Mouse (Mus musculus) ES-E14 (cell line): ENCODE measurements around the gene Senp8. TPM values are rescaled to one million over a fixed set of nuclear protein-coding genes. Genes with fewer than 3 reads are reported as not detected.
A peak's percentile ranks its signal among the peaks of the same experiment; 100 is the strongest.
"Not testable (repeated sequence)": the region's sequence is repeated elsewhere in the genome, so short reads cannot be mapped to it uniquely, and the experiment has no call there.

Source experiments
- DNase-seq: peaks from one replicate; pipeline ENCODE4 v3.0.0-alpha.2; 2013; ENCODE audit warnings: low read depth, low spot score
- H3K27ac ChIP-seq: 2 replicates; pipeline ENCODE4 v1.5.1; 2012; ENCODE audit warnings: low read depth, mild to moderate bottlenecking, low read length, moderate library complexity, mixed read lengths; ENCODE audit not compliant: poor library complexity, insufficient read depth, severe bottlenecking
- H3K36me3 ChIP-seq: 2 replicates; pipeline ENCODE4 v1.6.1; 2012; ENCODE audit warnings: mild to moderate bottlenecking, low read length, moderate library complexity, mixed read lengths; ENCODE audit not compliant: control insufficient read depth, poor library complexity, insufficient read depth, severe bottlenecking
- H3K4me1 ChIP-seq, 2 experiments: fragments of 150-350 bp in 1 of 2; sonication (generic) in 1 of 2; 2 replicates each; pipeline ENCODE4 v1.6.1; 2012; ENCODE audit warnings: low read length in 2 of 2, mild to moderate bottlenecking in 1 of 2, mixed read lengths in 1 of 2; ENCODE audit not compliant: control insufficient read depth in 2 of 2, insufficient read depth in 2 of 2, poor library complexity in 1 of 2
- H3K4me3 ChIP-seq, 2 experiments: fragments of 150-350 bp in 1 of 2; sonication (generic) in 1 of 2; 2 replicates each; pipeline ENCODE4 v1.5.1; 2012; ENCODE audit warnings: low read length in 2 of 2, low read depth in 1 of 2, mild to moderate bottlenecking in 1 of 2, mixed read lengths in 1 of 2; ENCODE audit not compliant: insufficient read depth in 1 of 2, poor library complexity in 1 of 2, severe bottlenecking in 1 of 2
- H3K9ac ChIP-seq: 2 replicates; pipeline ENCODE4 v1.6.1; 2012; ENCODE audit warnings: low read depth, mild to moderate bottlenecking, low read length, mixed read lengths; ENCODE audit not compliant: poor library complexity, insufficient read depth, severe bottlenecking
- H3K9me3 ChIP-seq: fragments of 150-350 bp; sonication (generic); 2 replicates; pipeline ENCODE4 v1.6.1; 2012; ENCODE audit warnings: low read depth, mild to moderate bottlenecking, low read length; ENCODE audit not compliant: control insufficient read depth, insufficient read depth
- CHD2 ChIP-seq: IDR thresholded peaks from 2 replicates; pipeline ENCODE4 v1.6.1; 2014; ENCODE audit warnings: mild to moderate bottlenecking, low read depth, low read length, inconsistent platforms
- HCFC1 ChIP-seq: IDR thresholded peaks from 2 replicates; pipeline ENCODE4 v1.6.1; 2012; ENCODE audit warnings: low read length, inconsistent platforms, borderline replicate concordance; ENCODE audit not compliant: insufficient read depth
- MAFK ChIP-seq: IDR thresholded peaks from 2 replicates; pipeline ENCODE4 v1.6.1; 2014; ENCODE audit warnings: mild to moderate bottlenecking, low read depth, low read length, inconsistent platforms; ENCODE audit not compliant: insufficient read depth
- ZC3H11A ChIP-seq: IDR thresholded peaks from 2 replicates; pipeline ENCODE4 v1.6.1; 2012; ENCODE audit warnings: low read depth, mild to moderate bottlenecking, inconsistent platforms, low read length, borderline replicate concordance
- ZNF384 ChIP-seq: IDR thresholded peaks from 2 replicates; pipeline ENCODE4 v1.6.1; 2012; ENCODE audit warnings: low read depth, low read length, inconsistent platforms
- in situ Hi-C, 2 experiments: fragments of 600-800 bp; cut with MboI; formaldehyde crosslinking; loops; one replicate each; pipeline ENCODE4 v1.15.1; 2025; ENCODE audit warnings: low sequenced_read_pairs in 2 of 2, inconsistent platforms in 1 of 2; ENCODE audit not compliant: unreplicated experiment in 2 of 2
- total RNA-seq: library from RNA; depleted of rRNA; stranded (reverse); fragments of 300-350 nt; gene quantifications from 2 replicates; pipeline ENCODE4 v1.2.3, GENCODE M21; 2012; rRNA removed

Senp8 gene
- 5.0 and 6.1 TPM in 2 replicates for total RNA-seq

- TF ChIP-seq HCFC1 = no peak
- no peak for TF ChIP-seq CHD2
- TF ChIP-seq ZNF384 = no peak
- TF ChIP-seq ZC3H11A = no peak
- TF ChIP-seq MAFK = no peak
- Histone ChIP-seq H3K9ac (peak within 1 kb of the TSS; percentile 91), H3K27ac (peak within 1 kb of the TSS; percentile 90), H3K36me3 (no peaks in the 10 kb centered on the region), H3K4me1 (peaks cover 2 to 4% of the 10 kb centered on the region in 2 experiments; a peak in 2 of 4 replicates), H3K9me3 (no peaks in the 10 kb centered on the region), H3K4me3 (peak within 1 kb of the TSS; percentile 93 to 97)
- peak; percentile 97 for DNase-seq
- in situ Hi-C loops = no loop called here
These were observed at the start of gene Senp8, which contains the start of gene Myo9a for GRCm38 (mm10) chr9:59750267-59751065. Senp8 (minus strand) TSS chr9:59750710. Myo9a (plus strand) TSS chr9:59750896.

DNA sequence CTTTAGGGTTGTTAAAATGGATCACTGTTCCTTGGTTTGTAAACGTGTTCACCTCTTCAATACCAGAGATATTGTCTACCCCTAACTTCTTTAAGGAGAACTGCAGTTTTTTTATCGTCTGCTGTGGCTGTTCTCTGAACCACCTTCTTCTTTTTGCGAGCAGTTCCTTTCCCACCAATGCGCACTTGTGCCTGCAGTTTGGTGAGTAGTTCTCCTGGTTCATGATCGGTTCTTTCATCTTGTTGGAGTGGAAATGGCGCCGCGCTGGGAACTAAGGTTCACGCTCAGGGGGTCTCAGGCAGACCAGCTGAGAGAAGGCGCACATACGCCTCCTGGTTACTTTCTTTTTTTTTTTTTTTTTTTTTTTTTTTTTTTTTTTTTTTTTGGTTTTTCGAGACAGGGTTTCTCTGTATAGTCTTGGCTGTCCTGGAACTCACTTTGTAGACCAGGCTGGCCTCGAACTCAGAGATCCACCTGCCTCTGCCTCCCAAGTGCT lies 16.5 kb upstream of the Senp8 start:
- H3K9me3 ChIP-seq, H3K27ac ChIP-seq, in situ Hi-C loops, H3K4me1 ChIP-seq, H3K36me3 ChIP-seq, DNase-seq: not testable (repeated sequence)
- H3K9ac ChIP-seq = peak overlapping the region; percentile 2; the same call in 1 of the 2 replicates
- peak; percentile 63; the same call in 1 of the 2 replicates for TF ChIP-seq ZNF384
- peak overlapping the region; percentile 2 to 25; a peak in 3 of 4 replicates for H3K4me3 ChIP-seq

- no peak overlapping the region for H3K9ac ChIP-seq
These were observed 10.0 kb upstream of the Senp8 start for GRCm38 (mm10) chr9:59760515-59760914.

GRCm38 (mm10) chr9:59757016-59757415 lies 6.5 kb upstream of the Senp8 start:
- H3K36me3 ChIP-seq, H3K9ac ChIP-seq, in situ Hi-C loops, DNase-seq, H3K9me3 ChIP-seq, H3K4me3 ChIP-seq, H3K27ac ChIP-seq, H3K4me1 ChIP-seq: not testable (repeated sequence)

More at GRCm38 (mm10) chr9:59760515-59760914, 10.0 kb upstream of the Senp8 start:
- no peak overlapping the region for H3K4me3 ChIP-seq
- TF ChIP-seq HCFC1 (no peak), ZC3H11A (no peak), ZNF384 (no peak), MAFK (no peak), CHD2 (no peak)
- no peaks in the 10 kb centered on the region for H3K36me3 ChIP-seq
- DNase-seq = no peak
- H3K9me3 ChIP-seq = no peaks in the 10 kb centered on the region
- H3K4me1 ChIP-seq = no peaks in the 10 kb centered on the region
- no peak overlapping the region for H3K27ac ChIP-seq
- in situ Hi-C loops = no loop called here

- Histone ChIP-seq H3K9ac (no peak overlapping the region), H3K36me3 (no peaks in the 10 kb centered on the region), H3K4me1 (no peaks in the 10 kb centered on the region), H3K27ac (no peak overlapping the region), H3K9me3 (no peaks in the 10 kb centered on the region), H3K4me3 (no peak overlapping the region)
- no peak for TF ChIP-seq ZC3H11A
- no peak for TF ChIP-seq ZNF384
- TF ChIP-seq MAFK = no peak
- no peak for TF ChIP-seq CHD2
- no peak for TF ChIP-seq HCFC1
- in situ Hi-C loops = no loop called here
- DNase-seq = no peak
These were observed 4.7 kb upstream of the Senp8 start for GRCm38 (mm10) chr9:59755199-59755598.
